Mouse (Mus musculus) kidney, adult 2 months (tissue): ENCODE data around the gene Depp1.

Experiments
- CTCF ChIP-seq: fragments of 200-500 bp; conservative IDR thresholded peaks from 2 replicates; pipeline ENCODE4 v1.5.1; 2011; ENCODE audit warnings: low read depth, mild to moderate bottlenecking, control low read depth, low read length, moderate library complexity, mixed read lengths; ENCODE audit not compliant: insufficient read depth, insufficient read length
- POLR2A ChIP-seq: fragments of 200-500 bp; IDR thresholded peaks from one replicate; pipeline ENCODE4 v1.6.1; 2011; ENCODE audit warnings: low read depth, low read length, control low read depth

- no peak for TF ChIP-seq POLR2A
- TF ChIP-seq CTCF = no peak
Measured at GRCm38 (mm10) chr6:116647763-116648162, 2.6 kb upstream of the Depp1 start.
